Mouse (Mus musculus): Measurements from ENCODE around the gene Stac2. TPM values are rescaled to one million over a fixed set of nuclear protein-coding genes. Genes with fewer than 3 reads are reported as not detected.

Stac2 gene
- total and polyA plus RNA-seq, 2 experiments, result not detected

- Histone ChIP-seq H3K27ac (replicated peaks; ENCODE audit: insufficient read depth, low read depth, low read length) (no peak overlapping the region), H3K36me3 (ENCODE audit: control insufficient read depth, insufficient read depth, low read length) (no peaks in the 10 kb centered on the region), H3K4me3 (ENCODE audit: insufficient read depth, low read depth, low read length) (no peak overlapping the region), H3K4me1 (ENCODE audit: control insufficient read depth, insufficient read depth, low read length) (peaks cover 3% of the 10 kb centered on the region; the same call in 1 of the 2 replicates), H3K9ac (ENCODE audit: low read depth, low read length) (no peak overlapping the region), H3K79me2 (ENCODE audit: control insufficient read depth, insufficient read depth, low read length) (no peaks in the 10 kb centered on the region), H3K27me3 (ENCODE audit: control insufficient read depth, insufficient read depth, low read length) (peaks cover 15% of the 10 kb centered on the region; the same call in 1 of the 2 replicates)
- 73% methylated on average over 14 of the region's 14 CpGs for WGBS
- TF ChIP-seq POLR2A (IDR thresholded peaks at IDR 0.05; ENCODE audit: extremely low read depth, insufficient read depth, low read length), result no peak
- DNase-seq (ENCODE audit: extremely low read depth, low read depth, low spot score), result no peak
Observed at GRCm38 (mm10) chr11:98049672-98050519, 3.4 kb downstream of the Stac2 start.

DNA sequence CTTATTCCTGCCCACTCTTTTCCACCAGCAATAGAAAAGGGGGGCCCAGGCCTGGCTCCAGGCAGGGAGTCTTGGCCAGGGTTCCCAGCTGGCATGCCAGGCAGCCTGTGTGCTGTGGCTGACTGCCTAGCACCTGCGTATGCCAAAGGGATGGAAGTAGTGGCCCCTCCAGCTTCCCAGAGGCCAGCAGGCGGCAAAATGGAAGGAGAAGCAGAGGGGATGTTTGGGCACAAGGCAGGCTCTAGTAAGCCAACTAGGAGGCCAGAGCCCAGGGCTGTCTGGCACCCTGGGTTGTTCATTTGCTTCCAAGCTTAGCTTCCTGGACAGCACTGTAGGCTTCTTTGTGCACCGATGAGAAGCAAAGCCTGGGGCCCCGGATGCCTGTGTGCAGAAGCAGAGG, 5.5 kb downstream of the Stac2 start:
- Histone ChIP-seq H3K4me3 (ENCODE audit: insufficient read depth, low read depth, low read length) (no peak overlapping the region), H3K79me2 (ENCODE audit: control insufficient read depth, insufficient read depth, low read length) (no peaks in the 10 kb centered on the region), H3K36me3 (ENCODE audit: control insufficient read depth, insufficient read depth, low read length) (no peaks in the 10 kb centered on the region), H3K27ac (replicated peaks; ENCODE audit: insufficient read depth, low read depth, low read length) (no peak overlapping the region), H3K4me1 (ENCODE audit: control insufficient read depth, insufficient read depth, low read length) (peaks cover 3% of the 10 kb centered on the region; the same call in 1 of the 2 replicates), H3K9ac (ENCODE audit: low read depth, low read length) (no peak overlapping the region), H3K27me3 (ENCODE audit: control insufficient read depth, insufficient read depth, low read length) (peaks cover 8% of the 10 kb centered on the region; the same call in 1 of the 2 replicates)
- WGBS, result 68% methylated on average over 4 of the region's 4 CpGs
- DNase-seq (ENCODE audit: extremely low read depth, low read depth, low spot score), result no peak
- TF ChIP-seq CTCF (IDR thresholded peaks at IDR 0.05; ENCODE audit: low read depth, low read length), result no peak
- TF ChIP-seq POLR2A (IDR thresholded peaks at IDR 0.05; ENCODE audit: extremely low read depth, insufficient read depth, low read length), result no peak

DNA sequence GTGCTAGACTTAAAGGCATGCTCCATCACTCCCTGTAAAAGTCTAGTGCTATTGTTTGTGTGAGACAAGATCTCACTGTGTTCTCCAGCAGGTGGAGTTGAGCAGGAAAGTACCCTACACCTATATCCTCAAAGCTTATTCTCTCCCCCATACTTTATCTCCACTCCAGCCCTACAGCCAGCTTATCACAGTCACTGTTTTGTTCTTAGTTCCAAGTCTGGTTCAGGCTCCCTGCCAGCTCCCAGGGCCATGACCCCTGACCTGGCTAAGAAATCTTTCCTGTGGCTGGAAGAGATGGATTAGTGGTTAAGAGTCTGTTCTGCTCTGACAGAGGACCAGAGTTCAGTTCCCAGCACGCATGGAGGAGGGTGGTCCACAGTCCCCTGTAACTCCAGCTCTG, 6.8 kb downstream of the Stac2 start:
- DNase-seq (ENCODE audit: extremely low read depth, low read depth, low spot score), result peak; percentile 71
- H3K27me3 ChIP-seq (ENCODE audit: control insufficient read depth, insufficient read depth, low read length), result 0 out of 2 replicates have a peak, but pooled peaks cover 1% of the 10 kb centered on the region
- peaks cover 5% of the 10 kb centered on the region; the same call in 1 of the 2 replicates for H3K4me1 ChIP-seq (ENCODE audit: control insufficient read depth, insufficient read depth, low read length)
- H3K79me2 ChIP-seq (ENCODE audit: control insufficient read depth, insufficient read depth, low read length), result no peaks in the 10 kb centered on the region
- WGBS, result 0% methylated on average over 1 of the region's 1 CpGs
- H3K4me3 ChIP-seq (ENCODE audit: insufficient read depth, low read depth, low read length), result no peak overlapping the region
- H3K9ac ChIP-seq (ENCODE audit: low read depth, low read length), result no peak overlapping the region
- TF ChIP-seq CTCF (IDR thresholded peaks at IDR 0.05; ENCODE audit: low read depth, low read length) (no peak), POLR2A (IDR thresholded peaks at IDR 0.05; ENCODE audit: extremely low read depth, insufficient read depth, low read length) (no peak)
- no peaks in the 10 kb centered on the region for H3K36me3 ChIP-seq (ENCODE audit: control insufficient read depth, insufficient read depth, low read length)
- no peak overlapping the region for H3K27ac ChIP-seq (replicated peaks; ENCODE audit: insufficient read depth, low read depth, low read length)

DNA sequence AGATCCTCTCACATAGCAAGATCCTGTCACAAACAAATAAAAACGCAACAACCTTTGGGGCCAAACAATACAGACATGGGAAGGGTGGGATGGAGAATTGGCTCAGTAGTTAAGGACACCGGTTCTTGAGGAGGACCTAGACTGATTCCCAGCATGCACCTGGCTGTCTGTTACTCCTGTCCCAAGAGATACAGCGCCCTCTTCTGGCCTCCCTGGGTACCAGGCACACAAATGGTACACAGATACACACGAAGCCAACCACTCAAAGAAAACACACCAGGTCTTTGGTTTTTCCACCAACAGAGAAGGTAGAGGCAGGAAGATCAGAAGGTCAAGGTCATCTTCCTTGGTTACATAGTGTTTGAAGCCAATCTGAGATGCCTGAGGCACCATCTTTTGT, 7.7 kb downstream of the Stac2 start:
- no peak for DNase-seq (ENCODE audit: extremely low read depth, low read depth, low spot score)
- H3K36me3 ChIP-seq (ENCODE audit: control insufficient read depth, insufficient read depth, low read length), result no peaks in the 10 kb centered on the region
- H3K79me2 ChIP-seq (ENCODE audit: control insufficient read depth, insufficient read depth, low read length), result no peaks in the 10 kb centered on the region
- no peak overlapping the region for H3K4me3 ChIP-seq (ENCODE audit: insufficient read depth, low read depth, low read length)
- 67% methylated on average over 4 of the region's 4 CpGs for WGBS
- TF ChIP-seq CTCF (IDR thresholded peaks at IDR 0.05; ENCODE audit: low read depth, low read length), result no peak
- no peak overlapping the region for H3K9ac ChIP-seq (ENCODE audit: low read depth, low read length)
- peaks cover 5% of the 10 kb centered on the region; the same call in 1 of the 2 replicates for H3K4me1 ChIP-seq (ENCODE audit: control insufficient read depth, insufficient read depth, low read length)
- H3K27me3 ChIP-seq (ENCODE audit: control insufficient read depth, insufficient read depth, low read length), result no peaks in the 10 kb centered on the region
- no peak overlapping the region for H3K27ac ChIP-seq (replicated peaks; ENCODE audit: insufficient read depth, low read depth, low read length)

- TF ChIP-seq CTCF (IDR thresholded peaks at IDR 0.05; ENCODE audit: low read depth, low read length), result no peak
- no peak for TF ChIP-seq POLR2A (IDR thresholded peaks at IDR 0.05; ENCODE audit: extremely low read depth, insufficient read depth, low read length)
- H3K36me3 ChIP-seq (ENCODE audit: control insufficient read depth, insufficient read depth, low read length), result no peaks in the 10 kb centered on the region
- peaks cover 5% of the 10 kb centered on the region; the same call in 1 of the 2 replicates for H3K4me1 ChIP-seq (ENCODE audit: control insufficient read depth, insufficient read depth, low read length)
- H3K79me2 ChIP-seq (ENCODE audit: control insufficient read depth, insufficient read depth, low read length), result no peaks in the 10 kb centered on the region
- H3K27ac ChIP-seq (replicated peaks; ENCODE audit: insufficient read depth, low read depth, low read length), result no peak overlapping the region
- H3K27me3 ChIP-seq (ENCODE audit: control insufficient read depth, insufficient read depth, low read length), result no peaks in the 10 kb centered on the region
- DNase-seq (ENCODE audit: extremely low read depth, low read depth, low spot score), result no peak
- no peak overlapping the region for H3K4me3 ChIP-seq (ENCODE audit: insufficient read depth, low read depth, low read length)
- no peak overlapping the region for H3K9ac ChIP-seq (ENCODE audit: low read depth, low read length)
- 71% methylated on average over 5 of the region's 5 CpGs for WGBS
Observed at GRCm38 (mm10) chr11:98044074-98044473, 9.2 kb downstream of the Stac2 start.

DNA sequence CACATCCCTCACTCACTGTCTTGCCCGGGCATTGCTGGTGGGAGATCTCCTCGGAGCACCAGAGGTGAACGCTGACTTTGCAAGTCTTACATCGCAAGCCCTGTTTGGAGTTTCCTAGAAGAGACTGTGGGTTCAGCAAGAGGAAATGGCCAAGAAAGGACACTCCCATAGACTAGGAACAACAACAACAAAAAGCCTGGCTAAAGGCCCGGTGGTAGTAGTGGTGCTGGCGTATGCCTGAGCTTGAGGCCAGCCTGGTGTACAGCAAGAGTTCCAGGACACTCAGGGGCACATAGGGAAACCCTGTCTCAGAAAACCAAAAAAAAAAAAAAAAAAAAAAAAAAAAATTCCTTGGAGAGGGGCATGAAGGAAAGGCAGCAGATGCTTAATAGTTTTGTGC, 10.5 kb downstream of the Stac2 start:
- 58% methylated on average over 6 of the region's 6 CpGs for WGBS
- no peaks in the 10 kb centered on the region for H3K36me3 ChIP-seq (ENCODE audit: control insufficient read depth, insufficient read depth, low read length)
- no peak for TF ChIP-seq POLR2A (IDR thresholded peaks at IDR 0.05; ENCODE audit: extremely low read depth, insufficient read depth, low read length)
- no peak for TF ChIP-seq CTCF (IDR thresholded peaks at IDR 0.05; ENCODE audit: low read depth, low read length)
- H3K27ac ChIP-seq (replicated peaks; ENCODE audit: insufficient read depth, low read depth, low read length), result no peak overlapping the region
- DNase-seq (ENCODE audit: extremely low read depth, low read depth, low spot score), result no peak
- H3K4me3 ChIP-seq (ENCODE audit: insufficient read depth, low read depth, low read length), result no peak overlapping the region
- H3K9ac ChIP-seq (ENCODE audit: low read depth, low read length), result no peak overlapping the region
- H3K27me3 ChIP-seq (ENCODE audit: control insufficient read depth, insufficient read depth, low read length), result no peaks in the 10 kb centered on the region
- H3K79me2 ChIP-seq (ENCODE audit: control insufficient read depth, insufficient read depth, low read length), result no peaks in the 10 kb centered on the region
- H3K4me1 ChIP-seq (ENCODE audit: control insufficient read depth, insufficient read depth, low read length), result peaks cover 5% of the 10 kb centered on the region; the same call in 1 of the 2 replicates
